Mouse (Mus musculus): ENCODE data around the gene Chd6. TPM values are rescaled to one million over a fixed set of nuclear protein-coding genes. Genes with fewer than 3 reads are reported as not detected.

The Chd6 gene
- total RNA-seq (2014; rRNA removed) (48.0 and 61.0 TPM in 2 replicates), polyA plus RNA-seq (2015; fragmentation: Nextera tagmentation; extraction: Ambion mirVana) (11.0 and 20.7 TPM in 2 replicates)

DNA sequence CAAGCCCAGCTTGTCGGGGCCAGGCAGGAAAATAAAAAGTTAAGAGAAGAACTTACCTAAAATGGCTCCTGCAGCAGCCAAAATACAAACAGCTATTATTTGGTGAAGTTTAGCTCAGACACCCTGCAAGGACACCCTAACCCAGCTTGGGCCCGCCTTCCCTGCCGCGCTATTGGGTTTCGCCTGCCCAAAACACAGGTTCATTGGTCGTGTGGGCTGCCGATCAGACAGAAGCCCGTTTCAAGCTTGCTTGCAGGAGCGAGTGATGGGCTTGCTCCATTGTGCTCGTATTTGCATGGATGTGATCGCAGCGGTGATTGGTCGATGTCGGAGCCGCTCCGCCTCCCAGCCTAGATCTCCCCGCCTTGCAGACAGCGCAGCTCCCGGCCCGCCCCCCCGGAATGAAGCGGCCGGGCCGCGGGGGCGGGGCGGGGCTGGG lies at the start of gene Chd6:
TSS of gene Chd6 (minus strand) at position 143 of the 439 bp plus-strand sequence.
- peak within 1 kb of the TSS; percentile 79 for H3K9ac ChIP-seq
- TF ChIP-seq CTCF (IDR thresholded peaks at IDR 0.05; ENCODE audit: low read depth): no peak
- WGBS: under 1% methylated on average over 27 of the region's 27 CpGs
- no peaks in the 10 kb centered on the region for H3K9me3 ChIP-seq (ENCODE audit: low read length)
- DNase-seq (peak; percentile 100), ATAC-seq (peak; percentile 98)
- H3K4me3 ChIP-seq (ENCODE audit: low read depth, low read length): peak within 1 kb of the TSS; percentile 100
- peak within 1 kb of the TSS; percentile 96 for H3K27ac ChIP-seq (ENCODE audit: low read depth, low read length)
- no peaks in the 10 kb centered on the region for H3K36me3 ChIP-seq (ENCODE audit: insufficient read depth)
- H3K27me3 ChIP-seq (ENCODE audit: insufficient read depth, low read length): no peaks in the 10 kb centered on the region
- H3K4me2 ChIP-seq (ENCODE audit: low read depth): peak within 1 kb of the TSS; percentile 70
- H3K4me1 ChIP-seq (ENCODE audit: insufficient read depth): peaks cover 18% of the 10 kb centered on the region

DNA sequence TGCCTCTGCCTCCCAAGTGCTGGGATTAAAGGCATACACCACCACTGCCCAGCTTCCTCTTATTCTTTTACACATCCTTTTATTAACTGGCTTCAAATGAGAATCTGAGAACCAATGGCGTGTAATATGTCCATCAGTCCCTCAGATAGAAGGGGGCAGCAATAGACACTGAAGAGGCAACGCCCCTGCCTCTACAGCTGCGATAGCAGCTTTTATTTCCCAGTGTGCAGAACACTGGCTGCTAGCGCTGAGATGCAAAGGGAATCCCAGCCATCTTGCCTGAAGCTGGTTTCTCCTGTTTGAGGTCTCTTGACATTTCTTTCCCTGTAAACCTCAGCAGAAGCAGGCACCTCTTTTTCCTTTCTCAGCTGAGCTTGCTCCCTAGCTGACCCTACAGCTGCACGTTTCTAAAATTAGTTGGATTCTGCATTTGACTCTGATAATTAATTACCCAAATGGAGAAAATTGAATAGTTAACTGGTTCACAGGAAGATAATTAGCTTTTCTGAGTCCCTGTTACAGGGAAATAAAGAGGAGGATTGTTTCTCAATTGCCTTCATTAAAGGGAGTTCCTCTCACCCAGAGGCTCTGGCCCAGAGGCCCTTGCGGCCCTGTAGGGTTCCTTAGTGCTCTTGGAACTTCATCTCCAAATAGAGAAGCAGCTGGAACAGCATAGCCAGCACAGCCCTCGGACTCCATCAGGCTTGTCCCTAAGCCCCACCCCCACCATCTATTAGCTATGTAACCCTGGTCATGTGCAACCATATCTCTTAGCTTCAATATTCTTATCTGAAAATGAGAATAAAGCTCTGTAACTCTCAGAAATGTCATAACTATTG lies 41.3 kb upstream of the Chd6 start:
- no peaks in the 10 kb centered on the region for H3K27me3 ChIP-seq (ENCODE audit: insufficient read depth, low read length)
- 18% methylated on average over 7 of the region's 7 CpGs for WGBS
- ATAC-seq (peak; percentile 16; the same call in 1 of the 2 replicates), DNase-seq (peak; percentile 12)
- H3K9me3 ChIP-seq (ENCODE audit: low read length): no peaks in the 10 kb centered on the region
- no peak overlapping the region for H3K4me2 ChIP-seq (ENCODE audit: low read depth)
- no peak overlapping the region for H3K9ac ChIP-seq
- H3K4me3 ChIP-seq (ENCODE audit: low read depth, low read length): no peak overlapping the region
- no peaks in the 10 kb centered on the region for H3K36me3 ChIP-seq (ENCODE audit: insufficient read depth)
- H3K4me1 ChIP-seq (ENCODE audit: insufficient read depth): peaks cover 17% of the 10 kb centered on the region; the same call in 1 of the 2 replicates
- H3K27ac ChIP-seq (ENCODE audit: low read depth, low read length): no peak overlapping the region
- no peak for TF ChIP-seq CTCF (IDR thresholded peaks at IDR 0.05; ENCODE audit: low read depth)

DNA sequence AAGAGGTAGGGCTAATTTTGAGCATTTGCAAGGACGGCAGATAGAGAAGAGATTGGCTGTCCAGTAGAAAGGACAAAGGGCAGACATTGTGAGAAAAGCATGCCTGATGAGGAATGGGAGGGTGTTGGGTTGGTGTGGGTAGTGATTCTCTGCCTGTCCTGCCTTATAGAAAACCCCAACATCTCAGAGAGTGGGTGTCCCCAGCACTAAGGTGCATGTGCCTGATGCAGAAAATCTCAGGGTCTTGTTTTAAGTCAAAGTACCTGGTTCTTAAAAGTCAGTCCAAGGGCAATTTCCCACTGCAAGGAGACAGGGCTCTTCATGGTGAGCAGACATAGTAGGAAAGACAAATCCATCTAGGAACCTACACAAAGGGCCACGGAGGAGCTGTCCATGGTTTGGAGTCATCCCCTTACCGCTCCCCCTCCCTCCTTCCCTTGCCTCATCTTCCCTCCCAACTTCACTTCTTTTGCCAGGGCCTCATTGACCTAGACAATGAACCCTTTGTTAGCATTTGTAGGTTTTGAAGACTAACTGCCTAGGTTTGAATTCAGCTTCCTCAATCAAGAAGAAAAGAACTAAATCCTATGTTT lies 39.6 kb upstream of the Chd6 start:
- Histone ChIP-seq H3K4me2 (ENCODE audit: low read depth) (no peak overlapping the region), H3K27ac (ENCODE audit: low read depth, low read length) (peak overlapping the region; percentile 80; the same call in 1 of the 2 replicates), H3K36me3 (ENCODE audit: insufficient read depth) (no peaks in the 10 kb centered on the region), H3K9me3 (ENCODE audit: low read length) (no peaks in the 10 kb centered on the region), H3K27me3 (ENCODE audit: insufficient read depth, low read length) (no peaks in the 10 kb centered on the region), H3K9ac (no peak overlapping the region), H3K4me1 (ENCODE audit: insufficient read depth) (peaks cover 17% of the 10 kb centered on the region; the same call in 1 of the 2 replicates), H3K4me3 (ENCODE audit: low read depth, low read length) (no peak overlapping the region)
- DNase-seq (peak; percentile 14), ATAC-seq (peak; percentile 35)
- TF ChIP-seq CTCF (IDR thresholded peaks at IDR 0.05; ENCODE audit: low read depth): no peak
- WGBS: 41% methylated on average over 3 of the region's 3 CpGs

DNA sequence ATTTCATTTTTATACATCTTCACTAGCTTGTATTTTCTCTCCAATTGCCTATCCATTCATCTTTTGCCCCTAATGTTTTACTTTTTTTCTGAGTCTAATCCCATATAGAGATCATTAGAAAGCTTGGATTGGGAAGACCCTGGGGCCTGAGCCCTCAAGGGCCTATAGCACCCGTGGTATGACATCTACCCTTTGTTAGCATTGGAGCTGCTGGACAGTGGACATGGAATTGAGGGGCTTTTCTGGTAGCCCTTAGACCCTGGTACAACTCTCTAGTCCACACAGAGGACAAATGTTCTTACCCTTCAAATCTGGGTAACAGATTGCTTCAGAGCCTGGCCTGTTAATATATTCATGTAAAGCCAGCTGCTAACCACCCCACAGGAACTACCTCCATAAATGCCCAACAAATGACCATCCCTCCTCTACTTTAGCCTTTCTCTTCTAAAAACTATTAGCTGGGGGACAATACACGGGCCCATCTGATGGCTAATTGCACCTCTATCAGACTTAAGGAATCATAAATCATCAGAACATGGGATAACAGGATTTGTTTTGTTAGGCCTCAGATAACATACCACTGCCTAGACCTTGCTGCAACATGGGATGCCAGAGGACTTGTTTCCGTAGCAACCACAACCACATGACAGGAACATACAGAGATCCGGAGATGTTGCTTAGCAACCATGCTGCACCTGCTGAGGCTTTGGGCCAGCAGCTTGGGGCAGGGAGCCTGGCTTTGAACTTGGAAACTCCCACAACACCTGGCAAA lies 39.0 kb upstream of the Chd6 start:
- no peaks in the 10 kb centered on the region for H3K36me3 ChIP-seq (ENCODE audit: insufficient read depth)
- peaks cover 17% of the 10 kb centered on the region; the same call in 1 of the 2 replicates for H3K4me1 ChIP-seq (ENCODE audit: insufficient read depth)
- H3K9me3 ChIP-seq (ENCODE audit: low read length): no peaks in the 10 kb centered on the region
- H3K27ac ChIP-seq (ENCODE audit: low read depth, low read length): peak overlapping the region; percentile 80
- ATAC-seq: peak; percentile 97
- H3K9ac ChIP-seq: no peak overlapping the region
- no peak for TF ChIP-seq CTCF (IDR thresholded peaks at IDR 0.05; ENCODE audit: low read depth)
- WGBS: 40% methylated on average over 4 of the region's 4 CpGs
- H3K4me2 ChIP-seq (ENCODE audit: low read depth): no peak overlapping the region
- no peaks in the 10 kb centered on the region for H3K27me3 ChIP-seq (ENCODE audit: insufficient read depth, low read length)
- no peak overlapping the region for H3K4me3 ChIP-seq (ENCODE audit: low read depth, low read length)
- DNase-seq: peak; percentile 85

DNA sequence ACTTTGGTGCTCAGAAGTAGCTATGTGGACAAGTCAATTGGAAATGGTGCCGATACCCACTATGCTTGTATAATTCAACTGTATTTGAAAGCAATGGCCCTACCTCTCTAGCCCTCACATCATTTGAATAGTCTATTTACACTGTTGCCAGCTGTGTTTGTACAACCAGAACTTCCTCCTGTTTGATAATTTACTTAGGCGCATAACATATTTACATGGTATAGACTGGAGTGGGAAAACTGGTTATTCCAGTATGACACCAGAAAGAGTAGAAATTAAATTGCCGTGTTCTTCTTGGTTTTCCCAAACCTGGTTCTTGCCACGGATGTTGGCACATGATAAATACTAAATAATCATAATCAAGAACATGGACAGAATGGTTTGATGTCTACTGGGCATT lies 35.9 kb upstream of the Chd6 start:
- no peak for ATAC-seq

DNA sequence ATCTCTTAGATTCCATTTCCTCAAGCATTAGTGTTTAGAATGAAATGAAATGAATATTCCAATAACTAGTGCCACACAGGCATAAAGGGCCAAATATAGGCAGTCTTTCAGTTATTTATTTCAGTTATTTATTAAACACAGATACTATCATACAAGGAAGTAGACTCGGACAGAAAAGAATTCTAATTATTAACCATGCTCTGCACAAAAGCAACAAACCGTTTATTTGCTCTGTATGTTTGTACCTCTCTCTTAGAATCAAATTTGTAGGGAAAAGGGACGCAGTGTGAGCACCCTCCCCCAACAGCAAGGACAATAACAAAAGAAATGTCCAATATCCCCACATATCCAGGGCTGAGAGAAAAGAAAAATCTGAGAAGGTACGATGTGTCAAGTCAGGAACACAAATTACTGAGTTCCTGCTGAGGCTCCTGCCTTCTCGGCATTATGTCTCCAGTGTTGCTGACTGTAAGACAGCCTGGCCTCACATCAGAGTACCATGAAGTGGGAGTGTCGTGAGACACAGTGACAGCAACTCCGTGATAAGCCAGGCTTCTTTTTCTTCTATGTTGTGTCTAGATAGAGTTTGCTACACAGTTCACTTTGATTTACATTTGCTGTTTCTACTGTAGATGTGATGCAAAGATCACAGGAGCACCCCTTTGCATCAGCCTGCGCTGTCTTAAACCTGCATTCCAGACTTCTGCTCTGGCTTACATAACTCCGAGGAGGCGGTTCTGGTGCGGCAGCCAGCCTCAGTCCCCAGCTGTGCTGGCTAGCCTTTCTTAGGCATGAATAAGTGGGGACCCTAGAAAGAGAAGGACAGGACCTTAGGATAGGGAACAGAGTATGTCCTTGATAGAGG lies 30.0 kb upstream of the Chd6 start:
- ATAC-seq: no peak
- Histone ChIP-seq H3K9ac (no peak overlapping the region), H3K27me3 (ENCODE audit: insufficient read depth, low read length) (no peaks in the 10 kb centered on the region), H3K9me3 (ENCODE audit: low read length) (no peaks in the 10 kb centered on the region), H3K36me3 (ENCODE audit: insufficient read depth) (no peaks in the 10 kb centered on the region), H3K27ac (ENCODE audit: low read depth, low read length) (no peak overlapping the region), H3K4me2 (ENCODE audit: low read depth) (no peak overlapping the region), H3K4me3 (ENCODE audit: low read depth, low read length) (no peak overlapping the region), H3K4me1 (ENCODE audit: insufficient read depth) (peaks cover 4% of the 10 kb centered on the region; the same call in 1 of the 2 replicates)
- DNase-seq: no peak
- 65% methylated on average over 11 of the region's 11 CpGs for WGBS
- no peak for TF ChIP-seq CTCF (IDR thresholded peaks at IDR 0.05; ENCODE audit: low read depth)

More for the DNA sequence above, 35.9 kb upstream of the Chd6 start:
- no peak overlapping the region for H3K4me2 ChIP-seq (ENCODE audit: low read depth)
- no peaks in the 10 kb centered on the region for H3K9me3 ChIP-seq (ENCODE audit: low read length)
- 94% methylated on average over 4 of the region's 4 CpGs for WGBS
- no peak overlapping the region for H3K4me3 ChIP-seq (ENCODE audit: low read depth, low read length)
- H3K9ac ChIP-seq: no peak overlapping the region
- H3K4me1 ChIP-seq (ENCODE audit: insufficient read depth): peaks cover 17% of the 10 kb centered on the region; the same call in 1 of the 2 replicates
- H3K27ac ChIP-seq (ENCODE audit: low read depth, low read length): no peak overlapping the region
- no peak for DNase-seq
- no peaks in the 10 kb centered on the region for H3K36me3 ChIP-seq (ENCODE audit: insufficient read depth)
- no peaks in the 10 kb centered on the region for H3K27me3 ChIP-seq (ENCODE audit: insufficient read depth, low read length)
- TF ChIP-seq CTCF (IDR thresholded peaks at IDR 0.05; ENCODE audit: low read depth): no peak
